Mouse (Mus musculus) urinary bladder, adult 2 months (tissue): Measurements from ENCODE around the gene Lifr. TPM values are rescaled to one million over a fixed set of nuclear protein-coding genes. Genes with fewer than 3 reads are reported as not detected.

Source experiments
- DNase-seq: peaks from one replicate; pipeline ENCODE4 v3.0.0; 2022; ENCODE audit warnings: low spot score
- polyA plus RNA-seq: library from polyadenylated mRNA; depleted of rRNA; stranded (reverse); fragments of >200 nt; gene quantifications from 2 replicates; pipeline ENCODE4 v1.2.3, GENCODE M21; 2012; rRNA removed

Lifr gene
- polyA plus RNA-seq: 13.2 and 19.8 TPM in 2 replicates

GRCm38 (mm10) chr15:7090211-7090765 lies at the start of gene Lifr:
Lifr (plus strand) TSS chr15:7090614.
- no peak for DNase-seq

GRCm38 (mm10) chr15:7044081-7044749 lies 46.2 kb upstream of the Lifr start:
- DNase-seq: no peak

GRCm38 (mm10) chr15:7045056-7045455 lies 45.4 kb upstream of the Lifr start:
- no peak for DNase-seq

- no peak for DNase-seq
Measured at GRCm38 (mm10) chr15:7047931-7048330, 42.5 kb upstream of the Lifr start.

GRCm38 (mm10) chr15:7048916-7049315 lies 41.5 kb upstream of the Lifr start:
- DNase-seq: no peak

- no peak for DNase-seq
Measured at GRCm38 (mm10) chr15:7051666-7052065, 38.7 kb upstream of the Lifr start.

- DNase-seq: no peak
Measured at GRCm38 (mm10) chr15:7052117-7052516, 38.3 kb upstream of the Lifr start.

GRCm38 (mm10) chr15:7056851-7057250 lies 33.6 kb upstream of the Lifr start:
- no peak for DNase-seq

GRCm38 (mm10) chr15:7060522-7060921 lies 29.9 kb upstream of the Lifr start:
- DNase-seq: no peak

- DNase-seq: no peak
Measured at GRCm38 (mm10) chr15:7061995-7062697, 28.3 kb upstream of the Lifr start.

GRCm38 (mm10) chr15:7062698-7063009 lies 27.8 kb upstream of the Lifr start:
- DNase-seq: no peak

GRCm38 (mm10) chr15:7063521-7064240 lies 26.7 kb upstream of the Lifr start:
- no peak for DNase-seq

GRCm38 (mm10) chr15:7064992-7065523 lies 25.4 kb upstream of the Lifr start:
- no peak for DNase-seq

GRCm38 (mm10) chr15:7065624-7066023 lies 24.8 kb upstream of the Lifr start:
- no peak for DNase-seq

GRCm38 (mm10) chr15:7066752-7067151 lies 23.7 kb upstream of the Lifr start:
- DNase-seq: no peak

- no peak for DNase-seq
Measured at GRCm38 (mm10) chr15:7069374-7069773, 21.0 kb upstream of the Lifr start.

GRCm38 (mm10) chr15:7070199-7070794 lies 20.1 kb upstream of the Lifr start:
- no peak for DNase-seq

- DNase-seq: no peak
Measured at GRCm38 (mm10) chr15:7073269-7073668, 17.1 kb upstream of the Lifr start.

- no peak for DNase-seq
Measured at GRCm38 (mm10) chr15:7075185-7075584, 15.2 kb upstream of the Lifr start.

- DNase-seq: no peak
Measured at GRCm38 (mm10) chr15:7078356-7078755, 12.1 kb upstream of the Lifr start.

- DNase-seq: no peak
Measured at GRCm38 (mm10) chr15:7079631-7080337, 10.6 kb upstream of the Lifr start.
